Comparison of ENCODE assay signal across 26 mouse cellular contexts in the genomic region with DNA sequence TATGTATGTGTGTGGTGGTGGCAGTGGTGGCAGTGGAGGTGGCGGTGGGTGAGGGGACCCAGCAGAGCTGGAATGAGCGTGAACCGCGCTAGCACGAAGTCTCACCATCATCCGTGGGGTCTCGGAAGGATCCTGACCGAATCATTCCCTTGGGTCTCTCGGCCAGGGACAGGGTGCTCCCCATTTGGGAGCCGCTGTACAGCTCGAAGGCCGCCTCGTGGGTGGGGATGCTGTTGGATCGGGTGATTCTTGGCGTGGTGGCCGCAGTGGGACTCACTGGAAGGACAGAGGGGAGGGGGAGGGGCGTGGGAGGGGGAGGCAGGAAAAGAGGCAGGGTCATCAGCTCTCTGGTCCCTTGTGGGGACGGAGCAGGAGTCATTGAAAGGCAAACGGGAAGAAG.
"Had no signal": no experiment of that assay in that cellular context is flagged by ENCODE, and none has a peak within 500 bp of the region (broad histone marks: within the 10 kb centered on the region; RNA-seq: fewer than 3 reads in every experiment).

No protein-coding gene starts in this region.

- ATAC-seq: forebrain, embryonic 13.5 days; forebrain, embryonic 14.5 days; forebrain, embryonic 15.5 days; forebrain, embryonic 16.5 days; forebrain, postnatal 0 days had no signal

- H3K9me3 ChIP-seq: embryonic facial prominence, embryonic 10.5 days; embryonic facial prominence, embryonic 12.5 days; embryonic facial prominence, embryonic 13.5 days; embryonic facial prominence, embryonic 15.5 days; forebrain, embryonic 10.5 days; forebrain, embryonic 12.5 days; forebrain, embryonic 13.5 days; forebrain, embryonic 15.5 days; heart, embryonic 10.5 days had no signal

- H3K27ac ChIP-seq: embryonic facial prominence, embryonic 10.5 days; embryonic facial prominence, embryonic 12.5 days; embryonic facial prominence, embryonic 13.5 days; embryonic facial prominence, embryonic 15.5 days; forebrain, embryonic 10.5 days; forebrain, embryonic 12.5 days; forebrain, embryonic 13.5 days; forebrain, embryonic 15.5 days; heart, adult 2 months; heart, embryonic 10.5 days had no signal

- H3K27me3 ChIP-seq: embryonic facial prominence, embryonic 12.5 days; embryonic facial prominence, embryonic 13.5 days; embryonic facial prominence, embryonic 15.5 days; forebrain, embryonic 12.5 days; forebrain, embryonic 13.5 days; forebrain, embryonic 15.5 days had no signal

- DNase-seq: cerebellum, adult 9-10 months; cerebellum, adult 9-11 months; cerebellum, postnatal 14 days; cerebellum, postnatal 25 days; cerebellum, postnatal 36 days; embryo, embryonic 11 days; forebrain, postnatal 0 days; gastrocnemius, adult 2 months; gastrocnemius, postnatal 10 days; gastrocnemius, postnatal 14 days; gastrocnemius, postnatal 25 days; gastrocnemius, postnatal 36 days; heart, adult 18-20 months; heart, adult 2 months had no signal

- H3K4me2 ChIP-seq: embryonic facial prominence, embryonic 12.5 days; embryonic facial prominence, embryonic 13.5 days; embryonic facial prominence, embryonic 15.5 days; forebrain, embryonic 12.5 days; forebrain, embryonic 13.5 days; forebrain, embryonic 15.5 days had no signal

- H3K9ac ChIP-seq: embryonic facial prominence, embryonic 12.5 days; embryonic facial prominence, embryonic 13.5 days; embryonic facial prominence, embryonic 15.5 days; forebrain, embryonic 12.5 days; forebrain, embryonic 13.5 days; forebrain, embryonic 15.5 days; forebrain, postnatal 0 days had no signal

- H3K4me3 ChIP-seq: embryonic facial prominence, embryonic 10.5 days; embryonic facial prominence, embryonic 12.5 days; embryonic facial prominence, embryonic 13.5 days; embryonic facial prominence, embryonic 15.5 days; erythroblast, embryonic 14.5 days; forebrain, embryonic 10.5 days; forebrain, embryonic 12.5 days; forebrain, embryonic 13.5 days; forebrain, embryonic 15.5 days; gastrocnemius, adult 2 months; heart, adult 2 months; heart, embryonic 10.5 days had no signal

- H3K4me1 ChIP-seq: embryonic facial prominence, embryonic 12.5 days; forebrain, embryonic 10.5 days; forebrain, embryonic 12.5 days; forebrain, embryonic 13.5 days; forebrain, embryonic 15.5 days had no signal
